Mouse (Mus musculus) urinary bladder, postnatal 36 days (tissue): ENCODE results near the gene Hrh3.

Source experiments
- DNase-seq, 2 experiments: peaks; one replicate each; pipeline ENCODE4 v3.0.0; 2022; ENCODE audit warnings: low spot score in 2 of 2, mixed read lengths in 1 of 2

Hrh3 gene

DNA sequence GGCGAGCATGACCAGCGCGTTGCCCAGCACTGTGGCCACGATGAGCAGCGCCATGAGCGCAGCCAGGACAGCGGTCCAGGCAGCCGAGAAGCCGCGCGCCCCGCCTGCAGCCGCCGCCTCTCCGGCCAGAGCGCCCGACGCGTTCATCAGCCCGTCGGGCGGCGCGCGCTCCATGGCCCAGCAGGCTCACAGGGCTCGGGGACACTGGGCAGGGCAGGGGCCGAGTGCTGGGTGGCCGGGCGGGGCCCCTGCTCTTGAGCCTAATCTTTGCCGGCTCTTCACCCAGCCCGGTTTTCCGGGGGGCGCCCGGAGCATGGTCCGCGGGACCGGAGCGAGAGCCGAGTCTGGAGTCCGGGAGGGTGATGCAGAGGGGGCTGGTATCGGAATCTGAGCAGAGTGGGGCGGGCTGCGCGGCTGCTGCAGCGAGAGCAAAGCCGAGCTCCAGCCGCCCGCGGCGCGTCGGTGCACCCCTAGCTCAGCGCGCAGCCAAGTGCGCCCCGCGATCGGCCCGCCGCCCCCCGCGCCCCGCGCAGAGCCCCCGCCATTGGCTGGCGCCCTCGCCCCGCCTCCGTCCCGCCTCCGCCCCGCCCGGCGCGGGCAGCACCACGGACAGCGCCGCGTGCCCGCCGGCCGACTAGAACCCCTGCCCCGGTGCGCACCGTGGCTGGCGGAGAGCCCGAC is at the start of gene Hrh3:
Gene Hrh3 (minus strand): TSS at position 511 of the 681 bp plus-strand sequence.
- DNase-seq, result peak; percentile 73 to 74

- DNase-seq, result no peak
These were observed 44.3 kb upstream of the Hrh3 start for GRCm38 (mm10) chr2:180148551-180148950.

DNA sequence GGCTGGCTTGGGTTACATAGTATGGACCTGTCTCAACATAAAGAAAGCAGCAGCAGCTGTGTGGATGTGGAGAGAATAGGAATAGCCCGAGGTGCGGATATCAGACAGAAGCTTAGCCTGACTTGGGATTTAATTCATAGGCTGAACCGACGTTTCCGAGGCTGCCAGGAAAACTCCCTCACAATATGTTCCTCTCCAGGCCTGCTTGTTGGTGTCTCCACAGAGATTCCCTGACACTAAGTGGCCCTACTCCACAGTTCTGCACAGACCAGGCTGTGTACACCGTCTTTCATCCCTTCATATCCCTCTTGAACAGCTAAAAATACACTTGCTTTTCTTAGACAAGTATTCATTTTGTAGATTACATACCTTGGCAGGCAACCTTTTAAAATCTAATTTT is 43.1 kb upstream of the Hrh3 start:
- no peak for DNase-seq

DNA sequence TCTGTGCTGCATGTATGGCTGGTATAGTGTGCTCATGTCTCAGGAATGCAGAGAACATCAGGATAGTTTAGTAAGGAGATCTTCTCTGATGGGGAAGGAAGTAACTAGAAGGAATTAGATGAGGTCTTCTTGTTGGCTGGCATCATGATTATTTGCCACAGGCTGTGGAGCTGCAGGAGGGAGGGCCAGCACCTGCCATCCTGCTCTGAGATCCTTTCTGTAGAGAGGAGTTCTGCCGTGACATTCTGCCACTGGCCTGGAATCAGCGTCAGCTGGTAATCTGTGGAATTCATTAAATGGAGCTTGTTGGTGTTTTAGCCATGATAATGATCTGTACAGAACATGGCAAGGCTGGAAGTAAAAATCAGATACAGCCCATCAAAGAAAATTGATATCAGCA is 41.8 kb upstream of the Hrh3 start:
- no peak for DNase-seq

DNA sequence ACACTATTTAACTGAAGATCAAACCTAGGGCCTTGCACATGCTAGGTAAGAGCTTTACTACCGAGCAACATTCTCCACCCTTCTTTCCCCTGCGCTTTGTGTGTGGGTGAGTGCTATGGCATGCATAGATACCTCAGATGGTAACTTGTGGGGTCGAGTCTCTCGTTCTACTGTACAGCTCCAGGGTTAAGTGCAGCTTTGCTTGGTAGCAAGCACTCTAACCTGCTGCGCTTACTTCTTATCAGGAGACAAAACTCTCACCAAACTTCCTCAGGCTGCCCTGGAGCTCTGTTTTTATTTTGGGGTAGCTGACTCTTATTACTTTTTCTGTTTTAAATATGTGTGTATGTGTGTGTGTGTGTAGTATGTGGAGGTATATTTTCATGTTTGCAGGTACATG is 31.1 kb upstream of the Hrh3 start:
- DNase-seq, result no peak

- DNase-seq, result no peak
These were observed 29.6 kb upstream of the Hrh3 start for GRCm38 (mm10) chr2:180133911-180134310.

DNA sequence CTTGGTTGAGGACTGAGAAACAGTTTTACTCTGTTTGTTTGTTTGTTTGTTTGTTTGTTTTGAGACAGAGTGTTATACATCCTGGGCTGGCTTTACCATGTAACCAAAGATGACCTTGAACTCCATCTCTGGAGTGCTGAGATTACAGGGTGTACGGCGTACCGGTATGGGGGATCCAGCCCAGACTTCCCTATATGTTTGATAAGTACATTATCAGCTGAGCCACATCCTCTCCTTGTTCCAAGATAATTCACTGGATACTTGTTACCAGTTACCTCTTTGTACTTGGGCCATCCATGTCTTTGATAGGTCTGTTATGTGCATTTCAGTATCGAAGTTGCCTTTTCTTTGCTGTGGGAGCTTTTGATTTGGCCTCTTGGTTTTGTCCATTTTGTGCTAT is 28.9 kb upstream of the Hrh3 start:
- DNase-seq, result no peak

GRCm38 (mm10) chr2:180127675-180128074 is 23.4 kb upstream of the Hrh3 start:
- DNase-seq, result no peak

DNA sequence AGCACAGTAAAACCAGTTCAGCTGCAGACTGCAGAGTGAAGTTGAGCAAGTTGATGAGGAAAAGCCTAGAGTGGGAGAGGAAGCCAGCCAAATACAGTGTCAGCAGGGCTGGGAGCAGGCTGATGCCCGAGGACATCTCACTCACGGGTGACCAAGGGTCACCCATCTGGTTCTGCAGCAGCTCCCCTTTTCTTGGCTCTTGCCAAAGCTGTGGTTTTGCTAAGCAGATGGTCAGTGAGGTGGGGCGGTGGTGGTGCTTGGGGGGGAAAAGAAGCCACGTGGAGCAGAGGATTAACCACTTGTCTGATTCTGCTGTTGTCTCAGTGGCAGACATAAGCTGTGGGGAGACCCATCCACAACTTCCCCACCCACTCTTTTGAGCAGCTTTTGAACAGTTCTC is 21.9 kb upstream of the Hrh3 start:
- DNase-seq, result peak; percentile 21 to 37

DNA sequence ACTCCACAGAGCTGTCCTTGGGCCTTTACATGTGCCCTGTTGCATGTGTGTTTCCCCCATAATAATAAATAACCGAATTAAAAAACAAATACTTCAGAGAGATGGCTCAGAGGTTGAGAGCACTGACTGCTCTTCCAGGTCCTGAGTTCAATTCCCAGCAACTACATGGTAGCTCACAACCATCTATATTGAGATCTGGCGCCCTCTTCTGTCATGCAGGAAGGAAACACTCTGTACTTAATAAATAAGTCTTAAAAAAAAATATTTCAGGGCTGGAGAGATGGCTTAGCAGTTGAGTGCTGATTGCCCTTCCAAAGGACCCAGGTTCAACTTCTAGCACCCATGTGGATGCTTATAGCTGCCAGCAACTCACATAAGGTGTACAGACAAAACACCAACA is 19.9 kb upstream of the Hrh3 start:
- DNase-seq, result no peak

- DNase-seq, result no peak
These were observed 16.0 kb upstream of the Hrh3 start for GRCm38 (mm10) chr2:180120292-180120761.

- peak in 1 of 2 experiments; percentile 31 for DNase-seq
These were observed 15.4 kb upstream of the Hrh3 start for GRCm38 (mm10) chr2:180119439-180120291.

DNA sequence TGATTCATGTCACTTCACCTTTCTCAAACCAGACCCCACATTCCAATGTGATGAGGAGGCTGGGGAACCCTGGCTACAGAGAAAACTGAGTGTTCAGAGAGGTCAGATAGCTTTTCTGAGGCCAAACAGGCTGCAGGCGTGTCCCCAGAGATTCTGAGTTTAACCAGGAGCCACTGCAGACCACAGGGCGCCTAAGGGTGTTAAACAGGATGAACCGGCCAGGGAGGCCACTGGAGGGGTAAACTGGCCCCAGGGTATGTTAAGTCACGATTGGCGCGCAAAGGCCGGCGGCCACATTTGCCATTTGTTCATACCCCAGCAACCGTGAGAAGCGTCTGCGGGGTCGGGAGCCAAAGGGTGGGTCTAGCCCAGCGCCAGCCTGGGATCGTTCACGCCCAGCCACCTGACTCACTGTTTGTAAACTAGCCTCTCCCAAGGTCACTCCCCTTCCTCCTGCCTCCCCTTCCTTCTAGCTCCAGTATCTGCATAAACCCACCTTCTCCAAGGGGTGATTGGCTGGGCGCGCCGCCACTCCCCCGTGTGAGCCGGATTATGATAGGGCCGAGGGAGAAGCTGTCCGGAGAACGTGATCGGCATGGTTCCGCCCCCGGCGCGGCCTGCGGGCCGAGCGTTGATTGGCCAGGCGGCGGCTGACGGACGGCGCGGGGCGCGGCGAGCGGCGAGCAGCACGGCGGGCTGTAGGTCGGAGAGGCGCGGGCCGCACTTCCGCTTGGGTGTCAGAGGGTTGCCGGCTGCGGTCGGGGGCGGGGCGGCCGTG is 14.6 kb upstream of the Hrh3 start, which contains the start of gene Osbpl2:
Gene Osbpl2 (plus strand): TSS at position 646 of the 778 bp plus-strand sequence.
- DNase-seq, result peak; percentile 100

DNA sequence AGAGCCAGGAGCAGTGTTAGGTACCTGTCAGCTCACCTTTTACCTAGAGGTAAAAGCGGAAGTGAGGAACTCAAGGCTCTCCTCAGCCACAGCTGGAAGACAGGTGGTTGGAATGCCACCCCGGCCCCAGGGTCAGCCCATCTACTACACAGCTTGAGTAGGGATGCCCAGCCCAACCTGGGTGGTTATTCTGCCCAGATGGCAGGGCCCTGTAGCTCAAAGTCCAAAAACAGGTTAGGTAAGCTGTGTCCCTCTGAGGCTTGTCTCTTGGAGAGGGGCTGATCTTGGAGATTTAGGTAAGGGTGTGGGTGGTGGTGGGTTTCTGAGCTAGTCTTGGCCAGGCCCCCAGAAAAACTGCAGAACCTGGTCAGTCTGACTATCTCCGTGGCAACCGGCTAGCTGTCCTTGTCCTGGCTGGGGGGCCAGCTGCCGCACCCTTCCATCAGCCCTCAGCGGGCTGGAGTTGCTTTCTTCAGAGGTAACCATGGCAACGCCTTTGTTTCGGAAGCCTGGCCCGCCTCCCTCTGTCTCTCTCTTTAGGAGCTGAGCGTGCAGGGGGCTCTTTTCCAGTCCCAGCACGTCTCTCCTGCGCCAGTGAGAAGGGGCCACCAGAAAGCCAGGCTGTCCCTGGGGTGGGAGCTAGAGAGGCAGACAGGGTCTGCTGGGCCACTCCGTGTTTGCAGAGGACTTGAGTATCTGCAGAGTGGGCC is 13.4 kb upstream of the Hrh3 start:
- DNase-seq, result peak in 1 of 2 experiments; percentile 16

- DNase-seq, result no peak
These were observed 12.6 kb upstream of the Hrh3 start for GRCm38 (mm10) chr2:180116741-180117484.

GRCm38 (mm10) chr2:180116081-180116493 is 11.8 kb upstream of the Hrh3 start:
- peak; percentile 72 for DNase-seq

DNA sequence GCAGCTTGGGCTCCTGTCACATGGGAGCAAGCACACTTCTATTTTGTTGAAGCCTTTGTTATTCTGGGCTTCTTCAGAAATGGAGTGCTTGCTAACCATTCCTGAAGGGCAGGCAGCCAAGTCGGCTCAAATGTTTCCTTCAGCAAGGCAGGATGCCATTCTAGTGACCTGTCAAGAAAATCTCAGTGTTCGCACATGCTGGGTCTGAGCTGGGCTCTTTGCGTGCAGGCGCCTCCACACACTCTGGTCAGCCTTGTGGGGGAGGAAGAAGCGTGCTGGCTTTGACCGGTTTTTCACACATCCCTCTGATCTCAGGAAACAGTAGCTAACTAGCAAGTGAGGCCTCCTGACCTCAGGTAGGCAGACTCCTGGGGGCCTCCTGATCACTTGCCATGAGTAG is 11.0 kb upstream of the Hrh3 start:
- DNase-seq, result peak; percentile 67 to 76

GRCm38 (mm10) chr2:180113909-180114890 is 9.9 kb upstream of the Hrh3 start:
- peak; percentile 55 to 79 for DNase-seq

DNA sequence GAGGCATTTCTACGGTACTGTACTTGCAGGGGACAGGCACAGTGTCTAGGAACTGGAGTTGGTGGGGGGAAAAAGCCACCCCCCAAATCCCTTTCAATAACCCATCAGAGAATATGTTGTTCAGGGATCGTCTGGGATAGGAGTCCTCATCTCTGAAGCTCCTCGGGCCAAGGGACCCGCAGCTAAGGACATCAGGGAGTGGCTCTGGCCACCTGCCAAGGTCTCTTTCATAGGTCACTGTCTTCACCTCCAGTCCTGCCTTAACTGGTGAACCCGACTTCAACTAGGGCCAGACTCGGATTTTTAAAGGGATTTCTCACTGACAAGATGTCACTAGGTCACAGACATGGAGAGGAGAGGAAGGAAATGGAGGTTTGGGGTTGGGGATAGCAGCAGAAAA is 4.0 kb upstream of the Hrh3 start:
- DNase-seq, result no peak
